Mouse (Mus musculus): ENCODE measurements around the gene Fto. TPM values are rescaled to one million over a fixed set of nuclear protein-coding genes. Genes with fewer than 3 reads are reported as not detected.
A peak's percentile ranks its signal among the peaks of the same experiment; 100 is the strongest.

The Fto gene
- total RNA-seq, 1 experiment = 16.8 TPM

GRCm38 (mm10) chr8:91486394-91486793 is 173.1 kb downstream of the Fto start:
- Histone ChIP-seq H3K36me3 (ENCODE audit: control insufficient read depth, insufficient read depth, low read length, poor library complexity, severe bottlenecking) (no peaks in the 10 kb centered on the region), H3K27ac (ENCODE audit: insufficient read depth, low read depth, low read length, poor library complexity, severe bottlenecking) (no peak overlapping the region), H3K9me3 (ENCODE audit: control insufficient read depth, insufficient read depth, low read depth, low read length) (no peaks in the 10 kb centered on the region), H3K9ac (ENCODE audit: insufficient read depth, low read depth, low read length, poor library complexity, severe bottlenecking) (no peak overlapping the region), H3K4me1 (ENCODE audit: control insufficient read depth in 2 of 2, insufficient read depth in 2 of 2, low read length in 2 of 2, poor library complexity in 1 of 2) (no peaks in the 10 kb centered on the region), H3K4me3 (ENCODE audit: insufficient read depth in 1 of 2, low read depth in 1 of 2, low read length in 2 of 2, poor library complexity in 1 of 2, severe bottlenecking in 1 of 2) (no peak overlapping the region)
- TF ChIP-seq HCFC1 (IDR thresholded peaks at IDR 0.05; ENCODE audit: borderline replicate concordance, insufficient read depth, low read length) = no peak
- TF ChIP-seq MAFK (IDR thresholded peaks at IDR 0.05; ENCODE audit: insufficient read depth, low read depth, low read length) = no peak
- TF ChIP-seq ZNF384 (IDR thresholded peaks at IDR 0.05; ENCODE audit: low read depth, low read length) = no peak
- no peak for TF ChIP-seq CHD2 (IDR thresholded peaks at IDR 0.05; ENCODE audit: low read depth, low read length)
- TF ChIP-seq ZC3H11A (IDR thresholded peaks at IDR 0.05; ENCODE audit: borderline replicate concordance, low read depth, low read length) = no peak
- no peak for DNase-seq (ENCODE audit: low read depth, low spot score)
- in situ Hi-C loops (cut with MboI; ENCODE audit: low sequenced_read_pairs in 2 of 2, unreplicated experiment in 2 of 2) = no loop called here

DNA sequence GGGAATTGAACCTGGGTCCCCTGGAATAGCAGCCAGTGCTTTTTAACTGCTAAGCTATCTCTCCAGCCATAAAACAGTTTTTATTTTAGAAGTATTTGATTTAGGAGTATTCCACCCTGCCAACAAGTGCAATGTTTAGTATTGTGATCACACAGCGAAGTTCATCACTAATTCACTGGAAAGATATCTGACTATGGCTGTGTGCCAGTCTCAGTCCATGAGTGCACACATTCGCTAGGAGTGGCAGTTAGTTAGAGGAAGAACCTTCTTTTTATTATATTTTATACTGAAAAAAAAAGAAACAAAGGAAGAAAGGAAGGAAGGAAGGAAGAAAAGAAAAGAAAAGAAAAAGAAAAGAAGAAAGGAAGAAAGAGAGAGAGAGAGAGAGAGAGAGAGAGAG is 174.1 kb downstream of the Fto start:
- TF ChIP-seq HCFC1 (IDR thresholded peaks at IDR 0.05; ENCODE audit: borderline replicate concordance, insufficient read depth, low read length) (no peak), CHD2 (IDR thresholded peaks at IDR 0.05; ENCODE audit: low read depth, low read length) (no peak), ZNF384 (IDR thresholded peaks at IDR 0.05; ENCODE audit: low read depth, low read length) (no peak), ZC3H11A (IDR thresholded peaks at IDR 0.05; ENCODE audit: borderline replicate concordance, low read depth, low read length) (no peak), MAFK (IDR thresholded peaks at IDR 0.05; ENCODE audit: insufficient read depth, low read depth, low read length) (no peak)
- Histone ChIP-seq H3K27ac (ENCODE audit: insufficient read depth, low read depth, low read length, poor library complexity, severe bottlenecking) (no peak overlapping the region), H3K9me3 (ENCODE audit: control insufficient read depth, insufficient read depth, low read depth, low read length) (no peaks in the 10 kb centered on the region), H3K9ac (ENCODE audit: insufficient read depth, low read depth, low read length, poor library complexity, severe bottlenecking) (no peak overlapping the region), H3K4me3 (ENCODE audit: insufficient read depth in 1 of 2, low read depth in 1 of 2, low read length in 2 of 2, poor library complexity in 1 of 2, severe bottlenecking in 1 of 2) (no peak overlapping the region), H3K36me3 (ENCODE audit: control insufficient read depth, insufficient read depth, low read length, poor library complexity, severe bottlenecking) (no peaks in the 10 kb centered on the region), H3K4me1 (ENCODE audit: control insufficient read depth in 2 of 2, insufficient read depth in 2 of 2, low read length in 2 of 2, poor library complexity in 1 of 2) (no peaks in the 10 kb centered on the region)
- no peak for DNase-seq (ENCODE audit: low read depth, low spot score)
- in situ Hi-C loops (cut with MboI; ENCODE audit: low sequenced_read_pairs in 2 of 2, unreplicated experiment in 2 of 2) = no loop called here

DNA sequence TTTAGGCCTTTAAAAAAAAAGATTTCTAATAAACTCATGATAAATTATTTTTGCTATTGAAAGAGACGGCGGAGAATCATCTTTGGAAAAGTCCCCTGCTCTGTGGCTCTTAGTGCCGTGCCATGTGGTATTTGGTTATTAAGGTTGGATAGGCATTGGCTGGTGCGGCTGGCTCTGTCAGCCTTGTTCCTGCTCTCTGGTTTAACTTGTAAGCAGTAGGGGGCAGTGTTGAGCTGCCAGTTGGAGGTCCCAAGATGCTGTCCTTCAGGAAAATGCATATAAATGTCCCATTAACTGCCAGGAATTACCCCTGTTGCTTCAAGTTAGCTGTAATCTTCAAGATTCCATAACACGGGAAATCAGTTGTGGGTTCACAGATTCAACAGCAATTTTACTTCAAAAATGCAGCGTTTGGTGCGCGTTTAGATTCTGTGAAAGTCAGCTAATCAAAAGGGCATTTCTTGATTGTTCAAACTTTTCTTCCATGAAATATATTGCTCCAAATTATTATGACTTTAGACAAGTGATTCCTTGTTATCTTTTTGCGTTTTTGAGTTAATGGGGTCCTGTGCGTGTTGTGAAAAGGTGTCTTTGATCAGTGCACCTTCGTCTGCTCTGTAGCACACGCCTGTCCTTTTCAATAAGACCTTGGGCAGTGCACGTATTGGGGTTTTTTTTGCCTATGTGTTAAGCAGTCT is 174.9 kb downstream of the Fto start:
- Histone ChIP-seq H3K36me3 (ENCODE audit: control insufficient read depth, insufficient read depth, low read length, poor library complexity, severe bottlenecking) (no peaks in the 10 kb centered on the region), H3K4me3 (ENCODE audit: insufficient read depth in 1 of 2, low read depth in 1 of 2, low read length in 2 of 2, poor library complexity in 1 of 2, severe bottlenecking in 1 of 2) (no peak overlapping the region), H3K9ac (ENCODE audit: insufficient read depth, low read depth, low read length, poor library complexity, severe bottlenecking) (no peak overlapping the region), H3K9me3 (ENCODE audit: control insufficient read depth, insufficient read depth, low read depth, low read length) (no peaks in the 10 kb centered on the region), H3K4me1 (ENCODE audit: control insufficient read depth in 2 of 2, insufficient read depth in 2 of 2, low read length in 2 of 2, poor library complexity in 1 of 2) (no peaks in the 10 kb centered on the region), H3K27ac (ENCODE audit: insufficient read depth, low read depth, low read length, poor library complexity, severe bottlenecking) (no peak overlapping the region)
- peak; percentile 51 for DNase-seq (ENCODE audit: low read depth, low spot score)
- TF ChIP-seq HCFC1 (IDR thresholded peaks at IDR 0.05; ENCODE audit: borderline replicate concordance, insufficient read depth, low read length) = no peak
- peak; percentile 69 for TF ChIP-seq ZC3H11A (IDR thresholded peaks at IDR 0.05; ENCODE audit: borderline replicate concordance, low read depth, low read length)
- in situ Hi-C loops (cut with MboI; ENCODE audit: low sequenced_read_pairs in 2 of 2, unreplicated experiment in 2 of 2) = no loop called here

- no peak overlapping the region for H3K9ac ChIP-seq (ENCODE audit: insufficient read depth, low read depth, low read length, poor library complexity, severe bottlenecking)
- in situ Hi-C loops (cut with MboI; ENCODE audit: low sequenced_read_pairs in 2 of 2, unreplicated experiment in 2 of 2) = no loop called here
- no peaks in the 10 kb centered on the region for H3K36me3 ChIP-seq (ENCODE audit: control insufficient read depth, insufficient read depth, low read length, poor library complexity, severe bottlenecking)
- H3K4me3 ChIP-seq (ENCODE audit: insufficient read depth in 1 of 2, low read depth in 1 of 2, low read length in 2 of 2, poor library complexity in 1 of 2, severe bottlenecking in 1 of 2) = no peak overlapping the region
- H3K4me1 ChIP-seq (ENCODE audit: control insufficient read depth in 2 of 2, insufficient read depth in 2 of 2, low read length in 2 of 2, poor library complexity in 1 of 2) = no peaks in the 10 kb centered on the region
- no peaks in the 10 kb centered on the region for H3K9me3 ChIP-seq (ENCODE audit: control insufficient read depth, insufficient read depth, low read depth, low read length)
- no peak for TF ChIP-seq HCFC1 (IDR thresholded peaks at IDR 0.05; ENCODE audit: borderline replicate concordance, insufficient read depth, low read length)
- TF ChIP-seq ZC3H11A (IDR thresholded peaks at IDR 0.05; ENCODE audit: borderline replicate concordance, low read depth, low read length) = no peak
- H3K27ac ChIP-seq (ENCODE audit: insufficient read depth, low read depth, low read length, poor library complexity, severe bottlenecking) = no peak overlapping the region
- DNase-seq (ENCODE audit: low read depth, low spot score) = no peak
Measured at GRCm38 (mm10) chr8:91488784-91489450, 175.6 kb downstream of the Fto start.
